Mouse (Mus musculus): ENCODE results near the gene Dbil5.

DNA sequence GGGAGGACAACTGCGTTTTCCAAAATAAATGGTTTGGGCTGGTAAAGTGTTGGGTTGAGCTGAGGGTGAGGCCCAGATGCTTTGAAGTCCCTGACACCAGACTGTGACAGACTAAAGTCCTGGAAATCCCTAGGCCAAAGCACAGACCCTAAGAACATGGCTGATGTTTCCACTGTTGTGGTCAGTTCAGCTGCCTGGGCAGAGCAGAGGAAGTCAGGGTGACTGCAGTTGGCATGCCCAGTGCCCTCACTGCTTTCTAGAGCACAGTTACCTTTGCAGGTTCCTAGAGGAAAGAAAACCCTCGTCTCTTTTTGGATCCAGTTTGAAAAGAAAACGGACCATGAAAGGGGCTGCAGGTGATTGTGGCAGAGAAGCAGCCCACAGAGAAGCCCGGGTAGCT is 40.0 kb downstream of the Dbil5 start:
- TF ChIP-seq CTCF (IDR thresholded peaks at IDR 0.05; ENCODE audit: control insufficient read depth, insufficient read depth, insufficient replicate concordance, low read depth, low read length) (no peak), POLR2A (IDR thresholded peaks at IDR 0.05; ENCODE audit: control insufficient read depth, low read depth, low read length) (no peak)

All from testis, adult 2 months (tissue).